Comparison of ENCODE assay signal across 22 mouse cellular contexts in genomic region chr15:85488900-85489299, GRCm38 (mm10). TPM values are rescaled to one million over a fixed set of nuclear protein-coding genes. Genes with fewer than 3 reads are reported as not detected.
DNase-seq lines count a peak whose midpoint lies in the region; ATAC-seq lines count a peak whose summit lies in the region.
"Had no signal": no experiment of that assay in that cellular context is flagged by ENCODE, and none has a peak within 500 bp of the region (broad histone marks: within the 10 kb centered on the region; RNA-seq: fewer than 3 reads in every experiment).

No protein-coding gene starts in this region.

- H3K9ac ChIP-seq in forebrain, embryonic 12.5 days: no peak overlapping the region
- H3K9ac ChIP-seq in forebrain, embryonic 15.5 days (replicated peaks): no peak overlapping the region
- H3K9ac ChIP-seq in liver, embryonic 11.5 days (ENCODE audit: low read depth, low read length): no peak overlapping the region
- H3K9ac ChIP-seq: embryonic facial prominence, embryonic 13.5 days; heart, embryonic 13.5 days; hindbrain, embryonic 13.5 days had no signal

- ATAC-seq in megakaryocyte, adult 5-6 weeks (ENCODE audit: poor library complexity, severe bottlenecking): no peak
- no peak for ATAC-seq in forebrain, embryonic 12.5 days (ENCODE audit: low FRiP score)
- ATAC-seq in forebrain, embryonic 15.5 days (replicated peaks): no peak; the same call in 1 of the 2 replicates
- no peak for ATAC-seq in liver, embryonic 11.5 days (replicated peaks; ENCODE audit: low FRiP score)
- ATAC-seq: CD4-positive, CD25-positive, alpha-beta regulatory T cell, adult 4 months; hindbrain, postnatal 0 days had no signal

- DNase-seq in liver, embryonic 11.5 days (ENCODE audit: low spot score): no peak
- DNase-seq in ovary, adult 18-20 months (ENCODE audit: low spot score): no peak
- DNase-seq: adrenal gland, postnatal 14 days; cerebellum, adult 18-20 months; cerebellum, adult 9-11 months; cerebellum, postnatal 36 days; gastrocnemius, adult 2 months; gastrocnemius, postnatal 25 days; heart, postnatal 36 days; kidney, adult 11 months had no signal

- no peaks in the 10 kb centered on the region for H3K9me3 ChIP-seq in megakaryocyte, embryonic 14.5 days
- H3K9me3 ChIP-seq in forebrain, embryonic 12.5 days: peaks cover 5% of the 10 kb centered on the region; the same call in 1 of the 2 replicates
- no peaks in the 10 kb centered on the region for H3K9me3 ChIP-seq in forebrain, embryonic 15.5 days
- no peaks in the 10 kb centered on the region for H3K9me3 ChIP-seq in liver, embryonic 11.5 days (ENCODE audit: control insufficient read depth, low read length)
- H3K9me3 ChIP-seq: embryonic facial prominence, embryonic 13.5 days; G1E had no signal

- H3K4me2 ChIP-seq in forebrain, embryonic 12.5 days: no peak overlapping the region
- H3K4me2 ChIP-seq in forebrain, embryonic 15.5 days (replicated peaks): no peak overlapping the region
- no peak overlapping the region for H3K4me2 ChIP-seq in liver, embryonic 11.5 days
- H3K4me2 ChIP-seq: embryonic facial prominence, embryonic 13.5 days; heart, embryonic 13.5 days; hindbrain, embryonic 13.5 days had no signal

- H3K4me3 ChIP-seq in megakaryocyte, embryonic 14.5 days (replicated peaks): peak overlapping the region; percentile 11
- no peak overlapping the region for H3K4me3 ChIP-seq in forebrain, embryonic 12.5 days (replicated peaks)
- H3K4me3 ChIP-seq in forebrain, embryonic 15.5 days: no peak overlapping the region
- no peak overlapping the region for H3K4me3 ChIP-seq in liver, embryonic 11.5 days (ENCODE audit: low read depth, low read length)
- H3K4me3 ChIP-seq: embryonic facial prominence, embryonic 13.5 days; gastrocnemius, adult 2 months; heart, embryonic 13.5 days; hindbrain, embryonic 13.5 days had no signal

- no peaks in the 10 kb centered on the region; the same call in 1 of the 2 replicates for H3K4me1 ChIP-seq in megakaryocyte, embryonic 14.5 days
- H3K4me1 ChIP-seq in forebrain, embryonic 12.5 days: peaks cover 38% of the 10 kb centered on the region
- H3K4me1 ChIP-seq in forebrain, embryonic 15.5 days: peaks cover 39% of the 10 kb centered on the region
- no peaks in the 10 kb centered on the region for H3K4me1 ChIP-seq in liver, embryonic 11.5 days (replicated peaks; ENCODE audit: control insufficient read depth, insufficient read depth, low read length)
- H3K4me1 ChIP-seq: embryonic facial prominence, embryonic 13.5 days; heart, embryonic 13.5 days had no signal

- peaks cover 68% of the 10 kb centered on the region for H3K27me3 ChIP-seq in megakaryocyte, embryonic 14.5 days (replicated peaks)
- peaks cover 20% of the 10 kb centered on the region for H3K27me3 ChIP-seq in forebrain, embryonic 12.5 days
- H3K27me3 ChIP-seq in forebrain, embryonic 15.5 days: no peaks in the 10 kb centered on the region
- peaks cover 6% of the 10 kb centered on the region for H3K27me3 ChIP-seq in liver, embryonic 11.5 days (replicated peaks; ENCODE audit: control insufficient read depth, insufficient read depth, low read length)
- H3K27me3 ChIP-seq: hindbrain, embryonic 13.5 days had no signal

- 69% methylated on average over 10 of the region's 10 CpGs for WGBS in forebrain, embryonic 12.5 days
- WGBS in forebrain, embryonic 15.5 days: 59% methylated on average over 10 of the region's 10 CpGs
- 78% methylated on average over 10 of the region's 10 CpGs for WGBS in liver, embryonic 11.5 days

- peak overlapping the region; percentile 83 for H3K27ac ChIP-seq in forebrain, embryonic 12.5 days
- H3K27ac ChIP-seq in forebrain, embryonic 15.5 days (replicated peaks): peak overlapping the region; percentile 87
- no peak overlapping the region for H3K27ac ChIP-seq in liver, embryonic 11.5 days (ENCODE audit: low read depth, low read length)
- H3K27ac ChIP-seq: embryonic facial prominence, embryonic 13.5 days; gastrocnemius, adult 2 months; heart, embryonic 13.5 days; hindbrain, embryonic 13.5 days; hindbrain, postnatal 0 days had no signal

- H3K36me3 ChIP-seq in megakaryocyte, embryonic 14.5 days (replicated peaks; ENCODE audit: low read length): no peaks in the 10 kb centered on the region
- no peaks in the 10 kb centered on the region for H3K36me3 ChIP-seq in forebrain, embryonic 12.5 days (replicated peaks)
- H3K36me3 ChIP-seq in forebrain, embryonic 15.5 days: no peaks in the 10 kb centered on the region
- H3K36me3 ChIP-seq in liver, embryonic 11.5 days (ENCODE audit: control insufficient read depth, insufficient read depth, low read length): no peaks in the 10 kb centered on the region
- H3K36me3 ChIP-seq: embryonic facial prominence, embryonic 13.5 days; G1E; heart, embryonic 13.5 days; hindbrain, embryonic 13.5 days had no signal

RNA-seq across cellular contexts. Expression of gene 7530416G11Rik, which starts 14.1 kb away (rescaled TPM):
- polyA plus RNA-seq in megakaryocyte, embryonic 14.5 days (2012; ENCODE audit: insufficient read depth, low replicate concordance): not detected in 2 replicates
- total RNA-seq in megakaryocyte, adult 5-6 weeks (2015): not detected in 2 replicates
- total RNA-seq in megakaryocyte, adult 5-6 weeks (2017): not detected in 2 replicates
- not detected in 2 replicates for polyA plus RNA-seq in forebrain, embryonic 12.5 days (2016; fragmentation: Nextera tagmentation; extraction: Ambion mirVana)
- polyA plus RNA-seq in forebrain, embryonic 15.5 days (2015; fragmentation: Nextera tagmentation; extraction: Ambion mirVana): 0.14 TPM in 1 of 2 replicates, not detected in the other
- not detected in 2 replicates for polyA plus RNA-seq in liver, embryonic 11.5 days (2014; fragmentation: Nextera tagmentation; extraction: Ambion mirVana)
- total RNA-seq: adrenal gland, postnatal 14 days; G1E; gastrocnemius, adult 2 months; gastrocnemius, postnatal 25 days; heart, postnatal 36 days; hindbrain, postnatal 0 days had no signal
- polyA plus RNA-seq: CD4-positive, CD25-positive, alpha-beta regulatory T cell, adult 4 months; embryonic facial prominence, embryonic 13.5 days; G1E; heart, embryonic 13.5 days; heart, postnatal 0 days; hindbrain, embryonic 13.5 days; hindbrain, postnatal 0 days; intestine, embryonic 14.5 days had no signal
